Mouse (Mus musculus) CD4-positive, CD25-positive, alpha-beta regulatory T cell, adult 2 months (primary cell): Measurements from ENCODE around the gene Ramp3.

Experiments
- DNase-seq: peaks from one replicate; pipeline ENCODE4 v3.0.0-alpha.2; 2012; ENCODE audit warnings: low read depth, low spot score

The Ramp3 gene

DNA sequence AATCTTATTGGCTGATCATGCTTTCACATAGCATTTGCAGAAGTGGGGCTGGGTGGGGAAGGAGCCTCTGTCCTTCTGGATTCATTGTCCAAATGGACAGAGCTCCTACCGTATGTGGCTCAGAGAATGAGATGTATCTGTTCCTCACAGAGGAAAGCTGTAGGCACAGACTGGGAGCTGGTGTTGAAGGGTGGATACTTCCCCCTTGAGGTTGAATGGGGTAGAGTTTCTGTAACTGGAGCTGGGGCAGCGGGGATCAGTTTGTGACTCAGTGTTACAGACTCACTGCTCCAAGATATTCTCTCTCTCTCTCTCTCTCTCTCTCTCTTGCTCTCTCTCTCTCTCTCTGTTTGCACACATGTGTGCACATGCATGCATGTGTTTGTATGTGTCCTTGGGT is 11.7 kb downstream of the Ramp3 start:
- DNase-seq: no peak

DNA sequence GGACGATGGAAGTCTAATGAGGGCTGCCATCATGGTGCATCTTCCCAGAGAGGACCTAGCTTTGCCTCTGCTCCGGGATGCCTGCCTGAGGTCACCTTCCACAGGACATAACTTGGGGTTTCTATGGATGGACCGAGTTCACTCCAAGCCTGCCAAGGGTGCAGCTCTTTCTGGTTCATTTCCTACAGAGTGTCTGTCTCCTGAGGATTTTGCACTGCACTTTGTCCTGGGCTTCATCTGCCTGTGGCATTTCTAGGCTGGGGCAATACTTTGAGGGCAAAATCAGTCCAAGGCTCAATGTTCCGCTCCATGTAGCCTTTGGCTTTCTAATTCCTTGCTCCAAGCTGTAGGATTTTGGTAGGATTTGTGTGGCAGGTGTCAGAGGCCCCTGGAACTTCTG is 12.5 kb downstream of the Ramp3 start:
- DNase-seq: no peak

DNA sequence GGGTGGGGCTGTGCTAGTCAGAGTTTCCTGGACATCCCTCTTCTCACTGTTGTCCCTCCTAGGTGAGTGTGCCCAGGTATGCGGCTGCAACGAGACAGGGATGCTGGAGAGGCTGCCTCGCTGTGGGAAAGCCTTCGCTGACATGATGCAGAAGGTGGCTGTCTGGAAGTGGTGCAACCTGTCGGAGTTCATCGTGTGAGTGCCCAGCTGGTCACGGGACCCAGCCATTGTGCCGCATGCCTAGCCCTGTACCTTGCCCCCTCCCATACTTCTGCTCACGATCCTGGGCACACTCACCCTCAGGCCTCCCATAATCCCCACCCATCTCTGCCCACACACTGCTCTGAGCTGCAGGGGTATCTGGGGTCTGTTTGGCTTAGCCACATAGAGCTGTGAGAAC is 16.4 kb downstream of the Ramp3 start:
- DNase-seq: no peak

DNA sequence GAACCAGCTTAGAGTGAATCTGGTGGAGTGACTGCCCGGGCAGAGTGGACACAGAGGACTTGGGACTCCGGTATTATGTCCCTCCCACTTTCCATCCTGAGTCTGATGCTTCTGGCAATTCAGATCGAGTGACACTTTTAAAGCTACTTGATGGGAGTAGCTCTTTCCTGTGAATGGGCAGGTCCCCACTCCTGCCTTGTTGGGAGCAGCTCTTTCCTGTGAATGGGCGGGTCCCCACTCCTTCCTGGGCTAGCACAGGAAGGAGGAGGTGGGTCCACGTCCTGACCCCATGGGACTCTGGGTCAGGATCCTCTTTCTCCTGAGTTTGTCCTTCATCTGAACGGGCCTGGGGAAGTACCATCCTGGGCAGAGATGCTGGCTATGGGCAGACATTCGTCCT is 17.1 kb downstream of the Ramp3 start:
- DNase-seq: no peak

DNA sequence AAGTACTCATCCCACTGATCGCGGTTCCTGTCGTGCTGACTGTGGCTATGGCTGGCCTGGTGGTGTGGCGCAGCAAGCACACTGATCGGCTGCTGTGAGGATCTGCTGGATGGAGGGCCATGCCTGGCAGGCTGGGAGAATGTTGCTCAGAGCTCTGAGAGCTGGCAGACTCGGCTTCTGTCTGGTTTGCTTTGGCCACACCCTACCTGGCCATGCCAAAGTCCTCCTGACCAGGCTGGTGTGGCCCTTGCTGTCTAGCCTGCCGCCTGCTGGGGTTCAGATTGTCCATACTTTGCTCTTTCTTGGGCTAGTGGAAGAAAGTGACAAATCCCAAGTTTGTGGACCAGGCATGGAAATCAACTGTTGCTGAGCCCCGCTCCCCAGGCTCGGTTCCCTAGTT is 18.3 kb downstream of the Ramp3 start:
- DNase-seq: no peak

- no peak for DNase-seq
Measured at GRCm38 (mm10) chr11:6677530-6677929, 19.2 kb downstream of the Ramp3 start.

DNA sequence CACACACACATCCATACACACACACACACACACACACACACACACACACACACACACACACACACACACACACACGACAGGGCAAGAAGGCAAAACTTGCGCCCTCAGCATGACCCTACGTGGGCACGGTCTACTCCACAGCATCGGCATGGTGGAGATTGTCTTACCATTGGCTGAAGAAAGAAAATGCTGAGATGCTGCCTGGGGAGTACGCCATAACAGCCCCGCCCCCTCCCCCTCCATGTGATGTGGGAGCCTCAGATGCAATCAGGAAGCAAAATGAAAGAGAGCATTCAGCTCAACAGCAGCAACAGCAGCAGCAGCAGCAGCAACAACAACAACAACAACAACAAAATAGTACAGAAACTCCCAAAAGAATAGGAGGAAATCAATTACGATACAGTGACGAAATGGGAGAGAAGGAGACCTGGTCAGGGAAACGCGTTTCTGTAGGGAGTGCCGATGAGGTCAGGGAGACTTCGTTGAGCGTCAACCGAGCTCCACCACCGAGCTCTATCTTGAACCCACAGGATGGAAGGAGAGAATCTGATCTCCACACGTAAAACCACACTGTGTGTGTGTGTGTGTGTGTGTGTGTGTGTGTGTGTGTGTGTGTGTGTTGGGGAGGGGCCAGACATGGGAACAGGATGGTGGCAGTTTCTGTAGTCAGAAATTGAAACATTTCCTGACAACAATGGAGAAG is 21.5 kb downstream of the Ramp3 start:
- peak; percentile 92 for DNase-seq

DNA sequence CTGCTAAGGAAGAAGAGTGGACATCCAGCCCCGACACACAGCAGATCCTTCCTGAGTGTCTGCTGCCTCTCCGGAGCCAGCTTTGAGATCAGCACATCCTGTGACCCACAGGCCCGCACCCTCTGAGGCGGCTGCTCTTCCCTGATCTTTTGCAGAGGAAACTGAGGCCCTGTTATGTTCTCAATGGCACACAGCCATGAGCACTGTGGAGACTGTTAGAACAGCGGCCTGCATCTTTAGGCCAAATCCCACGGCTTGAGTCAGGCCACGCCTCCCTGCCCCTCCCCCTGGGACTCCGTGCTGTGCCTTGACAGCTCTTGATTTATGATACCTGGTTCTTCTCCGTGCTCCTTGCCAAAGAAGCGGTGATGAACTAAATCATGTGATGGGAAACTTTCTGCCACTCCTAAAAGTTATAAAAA is 22.1 kb downstream of the Ramp3 start:
- DNase-seq: peak; percentile 78

GRCm38 (mm10) chr11:6684741-6685140 is 26.4 kb downstream of the Ramp3 start:
- no peak for DNase-seq

- DNase-seq: no peak
Measured at GRCm38 (mm10) chr11:6688888-6689287, 30.6 kb downstream of the Ramp3 start.

DNA sequence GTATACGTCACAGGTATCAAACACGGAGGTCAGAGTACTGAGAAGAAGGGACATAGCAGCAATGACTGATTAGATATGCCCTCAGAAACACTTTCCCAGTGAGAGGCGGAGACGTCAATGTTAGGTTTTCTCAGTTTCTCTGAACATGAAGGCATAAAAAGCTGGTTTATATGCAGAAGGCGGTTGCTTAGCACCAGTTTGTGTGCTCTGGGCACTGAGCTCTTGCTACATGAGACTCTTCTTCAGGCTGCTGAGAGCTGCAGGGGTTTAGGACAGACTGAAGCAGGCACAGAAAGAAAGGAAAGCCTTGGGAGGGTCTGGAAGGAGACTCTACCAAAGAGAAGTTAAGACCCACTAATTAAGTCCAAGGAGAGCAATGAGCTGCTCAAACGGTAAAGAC is 34.0 kb downstream of the Ramp3 start:
- no peak for DNase-seq

DNA sequence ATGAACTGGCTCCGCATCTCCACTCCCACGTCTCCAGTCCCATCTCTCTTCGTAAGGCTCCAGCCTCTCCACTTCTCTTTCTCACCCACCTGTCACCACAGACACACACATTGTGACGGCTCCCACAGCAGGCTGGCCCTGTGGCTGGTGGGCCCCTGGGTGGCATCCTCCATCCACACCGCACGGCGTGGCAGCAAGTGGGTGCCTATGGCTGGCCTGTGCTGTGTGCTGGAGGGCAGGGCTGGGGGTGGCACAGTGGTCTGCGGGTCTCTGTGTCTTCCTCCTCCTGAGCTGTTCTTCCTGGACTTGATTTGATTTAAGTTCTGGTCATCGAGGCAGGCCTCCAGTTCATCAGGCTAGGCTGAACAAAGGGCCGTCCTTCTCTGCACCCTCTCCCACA is 35.8 kb downstream of the Ramp3 start:
- DNase-seq: no peak

GRCm38 (mm10) chr11:6695176-6695575 is 36.9 kb downstream of the Ramp3 start:
- peak; percentile 93 for DNase-seq

- peak; percentile 45 for DNase-seq
Measured at GRCm38 (mm10) chr11:6696551-6696950, 38.2 kb downstream of the Ramp3 start.

- DNase-seq: no peak
Measured at GRCm38 (mm10) chr11:6697751-6698150, 39.4 kb downstream of the Ramp3 start.

GRCm38 (mm10) chr11:6698281-6698680 is 40.0 kb downstream of the Ramp3 start:
- DNase-seq: no peak

GRCm38 (mm10) chr11:6702258-6702657 is 43.9 kb downstream of the Ramp3 start:
- DNase-seq: no peak

GRCm38 (mm10) chr11:6704851-6705250 is 46.5 kb downstream of the Ramp3 start:
- peak; percentile 81 for DNase-seq

GRCm38 (mm10) chr11:6705516-6705915 is 47.2 kb downstream of the Ramp3 start:
- DNase-seq: peak; percentile 42

DNA sequence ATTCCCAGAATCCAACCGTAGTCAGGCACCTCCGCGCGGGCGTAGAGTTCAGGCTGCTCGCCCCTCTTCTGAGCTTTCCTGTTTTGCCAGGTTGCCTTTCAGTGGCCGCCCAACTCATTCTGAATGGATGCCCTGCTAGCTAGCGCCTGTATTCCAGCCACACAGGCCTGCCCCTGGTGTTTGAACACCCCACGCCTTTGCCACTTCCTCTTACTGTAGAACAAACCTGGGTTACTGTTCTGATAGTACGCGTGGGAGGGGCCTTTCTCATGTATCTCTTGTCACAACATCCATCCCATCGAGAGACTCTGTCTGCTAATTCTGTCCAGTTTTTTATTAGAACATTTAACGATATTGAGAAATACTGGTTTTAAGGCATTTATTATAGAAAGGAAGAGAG is 48.5 kb downstream of the Ramp3 start:
- DNase-seq: peak; percentile 74

DNA sequence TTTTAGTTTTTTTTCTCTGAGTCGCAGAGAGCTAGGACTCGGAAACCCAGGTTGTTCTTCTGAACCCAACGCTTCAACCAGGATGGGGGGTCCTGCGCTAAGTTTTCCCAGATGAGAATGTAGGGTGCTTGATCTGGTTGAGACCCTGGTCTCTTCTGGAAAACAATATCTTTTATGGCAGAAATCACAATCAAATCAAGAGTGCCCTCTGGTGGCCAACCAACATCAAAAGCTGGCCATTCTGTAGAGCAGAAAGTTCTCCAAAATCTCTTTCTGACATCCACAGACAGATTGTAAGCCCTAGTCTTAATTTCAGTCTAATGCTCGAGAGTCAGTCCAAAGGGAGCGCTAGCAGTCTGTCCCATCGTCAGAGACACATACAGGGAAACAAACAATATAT is 50.1 kb downstream of the Ramp3 start:
- DNase-seq: no peak

DNA sequence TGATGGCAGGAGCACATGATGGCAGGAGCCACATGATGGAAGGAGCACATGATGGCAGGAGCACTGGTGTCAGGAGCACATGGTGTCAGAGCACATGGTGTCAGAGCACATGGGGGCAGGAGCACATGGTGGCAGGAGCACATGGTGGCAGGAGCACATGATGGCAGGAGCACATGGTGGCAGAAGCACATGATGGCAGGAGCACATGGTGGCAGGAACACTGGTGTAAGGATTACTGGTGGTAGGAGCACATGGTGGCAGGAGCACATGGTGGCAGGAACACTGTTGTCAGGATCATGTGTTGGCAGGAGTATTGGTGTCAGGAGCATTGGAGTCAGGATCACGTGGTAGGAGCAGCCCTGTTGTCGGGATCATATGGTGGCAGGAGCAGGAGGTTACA is 52.1 kb downstream of the Ramp3 start:
- DNase-seq: peak; percentile 34

DNA sequence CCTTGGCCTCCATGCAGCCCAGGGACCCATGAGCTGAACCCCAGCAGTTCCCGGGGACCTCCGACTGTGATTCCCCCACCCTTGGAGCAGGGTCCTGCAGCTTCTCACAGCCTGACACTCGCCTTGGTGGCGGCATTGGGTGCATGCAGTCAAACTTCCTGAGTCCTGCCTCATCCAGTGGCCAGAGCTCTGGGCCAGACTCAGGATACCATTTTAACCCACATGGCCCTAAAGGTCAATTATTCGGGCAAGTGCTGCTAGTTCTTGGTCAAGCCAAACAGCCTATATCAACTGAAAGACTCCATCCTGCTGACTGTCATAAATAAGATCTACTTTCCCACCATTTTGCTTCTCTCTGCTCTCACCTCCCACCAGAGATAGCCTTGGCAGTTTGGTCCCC is 62.4 kb downstream of the Ramp3 start:
- DNase-seq: no peak

GRCm38 (mm10) chr11:6726921-6727320 is 68.6 kb downstream of the Ramp3 start:
- no peak for DNase-seq
